Mouse (Mus musculus) right cerebral cortex, postnatal 4 days (tissue): ENCODE results near the gene Gm35134.
"Not testable (repeated sequence)": the region's sequence is repeated elsewhere in the genome, so short reads cannot be mapped to it uniquely, and the experiment has no call there.

Experiments
- DNase-seq: peaks from one replicate; pipeline ENCODE4 v3.0.0-alpha.2; 2022

The Gm35134 gene

DNA sequence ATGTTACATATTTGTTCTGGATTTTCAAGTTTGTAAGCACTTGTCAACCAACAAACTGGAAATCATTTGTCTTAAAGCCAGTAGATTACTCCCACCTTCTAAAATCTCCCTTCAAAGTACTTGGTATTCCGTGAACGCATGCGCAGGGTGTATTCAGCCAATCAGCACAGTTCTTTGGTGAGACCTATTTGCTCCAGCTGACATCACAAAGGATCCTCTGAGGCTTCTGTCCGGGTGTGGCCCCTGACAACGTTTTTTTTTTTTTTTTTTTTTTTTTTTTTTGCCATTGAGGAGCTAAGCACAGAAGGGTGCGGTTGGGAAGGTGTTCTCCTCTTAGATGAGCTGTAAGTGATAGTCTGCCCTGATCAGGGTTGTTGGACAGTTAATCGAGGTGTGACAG is at the start of gene Gm35134:
Gene Gm35134, plus strand, starts transcription at position 301 of the 400 bp plus-strand sequence.
- not testable (repeated sequence) for DNase-seq
